Mouse (Mus musculus) bone marrow macrophage, adult 2 months (primary cell): ENCODE results near the gene Ncoa3.

ENCODE experiments used
- CTCF ChIP-seq: IDR thresholded peaks from 2 replicates; pipeline ENCODE4 v1.5.1; 2012; ENCODE audit warnings: low read depth, mild to moderate bottlenecking, low read length, moderate library complexity
- POLR2A ChIP-seq: IDR thresholded peaks from 2 replicates; pipeline ENCODE4 v1.6.1; 2012; ENCODE audit warnings: mild to moderate bottlenecking, low read depth, low read length, borderline replicate concordance

- TF ChIP-seq CTCF (no peak), POLR2A (no peak)
Observed at GRCm38 (mm10) chr2:166082661-166083060, 90.2 kb downstream of the Ncoa3 start.
